Mouse (Mus musculus): ENCODE data around the gene Mslnl.

Gene Mslnl

DNA sequence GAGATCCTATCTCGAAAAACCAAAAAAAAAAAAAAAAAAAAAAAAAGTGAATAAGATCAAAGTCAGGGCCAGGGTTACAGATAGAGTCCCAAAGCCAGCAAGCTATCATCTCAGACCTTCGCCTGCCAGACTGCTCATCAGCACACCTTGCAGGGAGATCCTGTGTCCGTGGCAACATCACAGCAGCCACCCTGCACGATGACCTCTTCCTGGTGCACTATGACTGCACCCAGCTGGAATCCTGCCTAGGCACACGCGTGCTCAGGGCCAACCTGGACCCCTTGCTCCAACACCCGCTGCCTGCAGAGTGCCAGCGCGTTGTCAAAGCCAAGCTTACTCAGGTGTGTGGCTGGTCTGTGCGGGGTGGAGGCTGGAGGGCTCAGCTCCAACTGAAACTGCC is 8.5 kb downstream of the Mslnl start:
- DNase-seq (ENCODE audit: low read depth), result no peak

DNA sequence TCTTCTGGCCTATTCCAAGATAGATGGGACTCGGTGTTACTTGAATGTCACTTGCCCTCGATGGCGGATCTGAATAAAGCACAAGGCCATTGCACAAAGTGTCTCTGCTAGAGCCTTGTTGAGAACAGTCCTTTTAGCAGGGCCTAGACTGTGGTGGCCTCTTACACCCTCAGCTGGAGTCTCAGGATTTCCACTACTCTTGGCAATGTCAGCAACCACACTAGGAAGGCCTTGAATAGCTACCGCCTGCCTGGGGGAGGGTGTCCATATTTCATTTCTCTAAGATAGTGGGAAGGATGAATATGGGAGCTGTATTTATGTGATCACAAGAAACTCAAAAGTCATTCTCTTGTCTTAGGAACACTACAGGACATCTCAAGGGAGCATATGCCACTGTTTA is 12.4 kb downstream of the Mslnl start:
- no peak for DNase-seq (ENCODE audit: low read depth)

DNA sequence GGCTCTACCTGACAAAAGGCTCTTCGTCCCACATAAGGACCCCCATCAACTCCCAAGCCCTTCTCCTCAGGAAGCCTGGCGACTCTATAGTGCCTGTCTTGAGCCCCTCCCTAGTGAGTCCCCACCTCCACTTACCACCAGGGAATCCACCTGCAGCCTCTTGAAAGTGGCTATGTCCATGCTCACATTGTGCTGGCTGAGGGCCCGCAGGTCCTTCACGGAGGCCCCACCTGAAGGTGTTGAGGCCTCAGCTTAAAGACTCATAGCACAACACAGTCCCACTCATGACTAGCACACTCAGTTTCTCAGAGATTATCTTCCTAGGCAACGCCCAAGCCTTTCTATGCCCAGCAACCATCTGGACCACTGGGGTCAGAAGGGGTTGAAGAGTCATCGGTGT is 13.5 kb downstream of the Mslnl start:
- DNase-seq (ENCODE audit: low read depth), result no peak

DNA sequence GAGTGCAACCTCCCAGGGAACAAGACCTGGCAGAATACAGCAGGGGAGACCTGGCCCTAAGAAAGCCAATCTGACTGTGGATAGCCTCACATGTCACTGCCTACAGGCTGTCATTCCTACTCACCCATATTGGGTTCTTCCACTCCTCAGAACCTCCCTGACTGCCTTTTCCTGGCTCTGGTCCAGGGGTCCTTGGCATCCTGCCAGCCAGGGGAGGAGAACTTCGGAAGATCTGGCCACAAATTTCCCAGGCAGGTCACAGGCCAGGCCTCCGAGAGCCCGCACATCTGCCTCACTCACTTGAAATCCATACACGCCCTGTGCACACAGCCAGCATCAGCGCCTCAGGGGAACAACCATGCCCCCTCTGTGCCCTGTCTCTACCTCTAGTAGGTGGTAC is 15.6 kb downstream of the Mslnl start:
- no peak for DNase-seq (ENCODE audit: low read depth)

DNA sequence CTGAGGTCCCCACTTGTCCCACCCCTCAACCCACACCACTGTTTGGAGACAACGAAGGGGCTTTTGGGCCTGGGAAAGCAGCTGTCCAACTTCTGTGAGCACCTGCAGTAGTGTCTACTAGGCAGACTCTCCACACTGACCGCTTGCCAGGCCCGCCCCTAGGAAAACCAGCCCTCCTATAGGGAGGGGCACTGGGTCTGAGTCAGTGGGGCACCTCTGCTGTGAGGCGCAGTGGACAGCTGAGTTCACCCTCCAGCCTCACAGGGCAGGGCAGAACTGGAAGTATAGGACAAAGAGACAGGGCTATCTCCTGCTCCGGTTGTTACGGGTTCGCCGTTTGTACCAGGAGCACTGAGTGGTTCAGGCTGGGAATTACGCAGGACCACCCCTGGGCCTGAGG is 18.4 kb downstream of the Mslnl start, which contains the start of gene Msln:
TSS of gene Msln (minus strand) at position 138 of the 400 bp plus-strand sequence.
- DNase-seq (ENCODE audit: low read depth), result no peak

DNA sequence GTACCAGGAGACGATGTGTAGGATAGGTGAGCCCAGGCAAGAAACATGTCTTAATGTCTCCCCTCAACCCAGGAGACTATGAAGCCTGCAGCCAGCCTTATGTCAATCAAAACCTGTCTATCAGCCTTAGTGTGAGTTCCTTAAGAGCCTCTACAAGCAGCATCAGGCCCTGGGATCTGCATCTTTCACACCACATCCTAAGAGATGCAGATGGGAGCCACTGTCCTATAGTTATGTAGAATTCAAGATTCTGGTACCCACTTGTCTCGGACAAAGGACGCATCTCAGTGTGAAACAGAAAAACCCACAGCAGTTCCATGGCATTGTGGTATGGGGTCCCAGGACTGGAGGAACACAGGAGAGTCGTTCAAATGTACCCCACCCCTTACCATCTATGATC is 19.2 kb downstream of the Mslnl start:
- no peak for DNase-seq (ENCODE audit: low read depth)

DNA sequence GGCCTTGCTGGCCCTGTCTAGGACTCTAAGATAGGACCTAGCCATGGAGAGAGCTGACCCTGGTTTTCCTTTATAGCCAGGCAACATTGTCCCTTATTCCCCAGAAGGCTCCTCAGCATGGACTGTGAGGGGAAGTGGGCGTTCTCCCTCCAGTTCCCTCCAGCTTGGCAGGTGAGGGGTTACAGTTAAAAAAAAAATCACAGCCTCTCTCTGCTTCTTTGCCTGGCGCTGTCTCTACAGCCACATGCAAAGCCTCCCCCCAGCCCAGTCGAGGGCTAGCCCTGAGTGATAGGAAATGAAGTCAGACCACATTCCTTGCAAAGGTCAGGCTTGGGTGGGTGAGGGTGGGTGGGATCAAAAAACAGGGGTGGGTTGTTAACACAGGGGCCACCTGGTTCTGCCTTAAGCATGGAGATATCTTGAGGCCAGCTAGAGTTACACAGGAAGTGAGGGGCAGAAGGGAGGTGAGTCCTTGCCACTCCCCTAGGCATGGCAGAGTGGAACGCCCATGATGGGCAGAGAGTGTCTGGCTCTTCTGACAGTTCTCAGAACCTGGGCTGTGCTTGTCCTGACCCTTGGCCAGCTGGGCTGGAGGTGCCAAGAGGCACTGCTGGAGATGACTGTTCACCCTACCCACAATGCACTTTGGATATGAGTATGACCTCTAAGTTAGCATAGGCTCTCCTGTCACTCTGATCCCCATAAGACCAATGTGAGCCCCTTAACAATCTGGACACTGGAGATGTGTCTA is 20.0 kb downstream of the Mslnl start:
- DNase-seq (ENCODE audit: low read depth), result no peak

DNA sequence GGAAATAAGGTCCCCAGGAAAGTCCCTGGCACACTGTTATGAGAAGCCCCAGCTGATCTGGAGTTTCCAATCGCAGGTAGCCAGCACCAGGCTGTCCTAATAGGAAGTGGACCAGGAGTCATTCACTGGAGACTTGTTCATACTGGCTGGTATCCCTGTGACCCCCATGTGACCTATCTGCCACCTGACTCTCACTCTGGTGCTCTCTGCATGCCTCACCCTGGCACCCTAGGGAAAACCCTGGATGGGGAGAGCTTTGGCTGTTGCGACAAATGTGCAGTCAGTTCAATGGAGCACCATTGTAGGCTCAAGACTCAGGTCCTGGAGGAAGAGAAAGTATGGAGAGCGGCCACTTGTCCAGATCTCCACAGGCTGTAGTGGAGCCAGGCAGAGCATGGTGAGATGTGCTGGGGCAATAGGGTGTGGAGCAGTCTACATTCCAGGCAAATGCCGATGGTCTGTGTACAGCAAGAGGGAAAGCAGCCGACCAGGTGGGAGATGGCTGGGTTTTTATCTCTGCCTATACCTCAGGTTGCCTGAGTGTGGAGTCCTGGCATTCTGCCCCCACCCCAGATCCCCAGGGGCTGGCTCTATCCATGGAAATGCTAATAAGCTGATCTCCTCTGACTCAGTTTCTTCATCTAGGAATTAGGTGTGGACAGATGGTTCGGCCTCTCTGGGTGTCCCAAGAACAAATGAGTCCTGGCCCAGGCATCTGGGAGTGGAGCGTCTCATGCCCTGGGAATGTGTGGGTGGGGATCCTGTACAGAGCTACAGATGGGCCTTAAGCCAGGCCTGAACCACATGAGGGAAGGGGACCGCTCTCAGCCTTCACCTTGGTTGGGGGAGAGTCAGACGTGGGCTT is 20.8 kb downstream of the Mslnl start:
- no peak for DNase-seq (ENCODE audit: low read depth)

DNA sequence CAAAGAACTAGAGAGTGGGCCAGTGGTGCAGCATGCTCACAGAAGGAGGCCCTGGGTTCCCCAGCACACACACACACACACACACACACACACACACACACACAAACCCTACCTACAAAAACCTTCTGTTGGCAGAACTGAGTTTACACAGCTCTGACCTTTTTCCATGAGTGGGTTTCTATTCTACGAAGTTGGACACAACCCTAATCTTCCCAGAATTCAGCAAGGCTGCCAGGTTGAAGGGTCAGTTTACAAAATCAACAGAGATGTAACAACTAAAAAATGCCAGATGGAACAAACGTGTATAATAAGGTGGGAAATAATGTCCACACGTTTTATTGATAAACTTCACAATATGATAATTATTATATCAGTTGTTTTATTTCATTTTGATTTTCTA is 21.8 kb downstream of the Mslnl start:
- no peak for DNase-seq (ENCODE audit: low read depth)

DNA sequence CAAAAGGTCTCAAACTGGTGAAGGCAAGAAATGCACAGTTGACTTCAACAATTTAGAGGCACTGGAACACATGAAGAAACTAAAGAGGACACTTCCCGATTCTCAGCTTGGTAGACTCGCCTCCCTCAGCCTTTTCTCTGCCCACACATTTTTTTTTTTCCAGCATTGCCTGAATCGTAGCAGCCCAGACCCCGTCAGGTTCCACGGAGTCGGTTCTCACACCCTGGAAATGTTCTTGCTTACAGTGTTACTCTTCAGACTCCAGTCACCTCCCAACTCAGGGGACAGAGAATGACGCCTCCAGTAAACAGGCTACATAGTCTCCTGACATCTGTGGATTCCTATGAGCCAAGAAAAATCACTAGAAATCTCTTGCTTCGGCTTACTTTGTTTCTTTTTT is 24.3 kb downstream of the Mslnl start:
- no peak for DNase-seq (ENCODE audit: low read depth)

DNA sequence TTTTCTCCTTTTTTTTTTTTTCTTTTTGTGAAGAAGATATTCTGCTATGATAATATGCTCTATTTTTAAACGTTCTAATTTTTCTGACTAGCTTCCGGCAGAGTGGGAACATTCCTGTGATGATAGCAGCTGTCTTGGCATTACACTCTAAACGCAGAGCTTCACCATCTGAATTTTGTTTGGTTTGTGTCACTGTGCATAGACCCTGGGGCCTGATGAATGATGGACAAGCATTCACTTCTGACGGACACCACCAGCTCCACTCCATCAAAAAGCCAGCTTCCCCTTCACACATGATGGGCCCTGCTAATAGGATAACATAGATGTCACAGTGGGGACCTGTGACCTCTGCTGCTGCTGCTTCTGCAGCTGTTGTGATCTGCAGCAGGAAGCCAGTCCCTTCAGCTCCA is 25.7 kb downstream of the Mslnl start:
- DNase-seq (ENCODE audit: low read depth), result no peak

DNA sequence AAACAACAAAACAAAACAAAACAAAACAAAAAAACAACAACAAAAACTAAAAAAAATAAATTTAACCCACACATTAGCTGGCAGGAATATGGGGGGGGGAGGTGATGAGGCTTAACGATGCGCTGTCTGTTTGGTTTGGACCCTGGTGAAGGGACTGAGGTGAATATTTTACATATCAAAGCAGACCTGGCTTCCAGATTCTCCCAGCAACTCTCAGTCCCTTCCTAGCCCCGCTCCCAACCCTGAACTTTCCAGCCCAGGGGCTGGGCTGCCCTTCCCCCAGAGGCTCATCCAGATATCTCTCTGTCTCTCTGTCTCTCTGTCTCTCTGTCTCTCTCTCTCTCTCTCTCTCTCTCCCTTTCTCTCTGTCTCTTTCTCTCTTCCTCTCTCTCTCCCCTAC is 26.7 kb downstream of the Mslnl start:
- DNase-seq (ENCODE audit: low read depth), result no peak

DNA sequence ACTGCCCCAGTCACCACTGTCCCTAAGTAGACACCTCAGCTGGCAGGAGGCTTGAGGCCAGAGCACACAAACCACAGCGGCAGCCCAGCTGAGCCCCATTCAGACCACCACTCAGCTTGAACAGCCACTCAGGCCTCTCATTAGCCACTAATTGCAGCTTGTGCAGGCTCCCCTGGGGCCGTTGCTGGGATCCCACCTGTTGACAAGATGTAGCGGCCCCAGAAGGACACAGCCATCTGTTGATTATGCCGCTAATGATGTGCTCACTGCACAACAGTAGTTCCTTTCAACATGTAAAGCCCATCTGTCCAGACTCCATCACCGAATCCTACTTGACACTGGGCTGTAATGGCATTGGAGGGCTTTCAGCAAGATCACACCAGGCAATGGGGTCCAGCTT is 30.0 kb downstream of the Mslnl start:
- no peak for DNase-seq (ENCODE audit: low read depth)

DNA sequence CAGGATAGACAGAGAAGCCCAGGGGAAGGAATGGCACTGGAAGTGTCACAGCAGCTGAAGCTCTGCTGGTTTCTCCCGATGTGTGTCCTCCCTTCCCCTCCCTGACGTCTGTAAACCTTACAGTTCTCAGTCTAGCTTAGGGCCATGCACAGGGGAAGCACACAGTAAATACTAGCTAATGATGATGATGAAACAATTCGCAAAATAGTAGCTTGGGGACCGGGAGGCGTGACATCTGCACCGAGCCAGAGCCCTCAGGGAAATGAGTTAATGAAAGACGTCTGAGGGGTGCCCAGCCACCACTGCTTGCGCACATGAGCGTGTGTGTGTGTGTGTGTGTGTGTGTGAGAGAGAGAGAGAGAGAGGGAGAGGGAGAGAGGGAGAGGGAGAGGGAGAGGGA is 33.5 kb downstream of the Mslnl start:
- DNase-seq (ENCODE audit: low read depth), result no peak

DNA sequence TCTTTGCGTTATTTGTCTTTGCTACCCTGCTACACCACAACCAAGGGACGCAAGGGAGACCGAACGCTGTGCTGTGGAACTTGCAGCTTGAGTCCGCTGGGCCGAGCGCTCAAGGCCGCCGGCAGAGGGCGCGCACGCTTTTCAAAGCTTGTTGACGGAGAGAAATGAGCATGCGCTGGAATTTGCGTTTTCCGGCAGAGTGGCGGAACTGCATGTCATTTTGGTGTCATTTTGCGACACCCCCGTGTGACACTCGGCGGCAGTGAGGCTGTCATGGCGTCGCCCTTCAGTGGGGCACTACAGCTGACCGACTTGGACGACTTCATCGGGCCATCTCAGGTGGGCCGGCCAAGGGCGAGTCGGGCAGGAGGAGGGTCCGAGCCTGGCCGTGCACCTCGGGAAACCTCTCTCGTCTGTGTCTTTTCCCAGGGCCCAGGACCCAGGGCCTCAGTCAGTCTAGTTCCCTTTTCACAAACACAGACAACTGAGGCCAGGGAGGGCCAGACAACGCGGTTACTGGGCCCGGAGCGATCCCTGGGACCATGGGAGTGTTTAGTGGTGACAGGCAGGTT is 37.8 kb downstream of the Mslnl start, which contains the start of gene Narfl:
TSS of gene Narfl (plus strand) at position 228 of the 572 bp plus-strand sequence.
- peak; percentile 99 for DNase-seq (ENCODE audit: low read depth)

DNA sequence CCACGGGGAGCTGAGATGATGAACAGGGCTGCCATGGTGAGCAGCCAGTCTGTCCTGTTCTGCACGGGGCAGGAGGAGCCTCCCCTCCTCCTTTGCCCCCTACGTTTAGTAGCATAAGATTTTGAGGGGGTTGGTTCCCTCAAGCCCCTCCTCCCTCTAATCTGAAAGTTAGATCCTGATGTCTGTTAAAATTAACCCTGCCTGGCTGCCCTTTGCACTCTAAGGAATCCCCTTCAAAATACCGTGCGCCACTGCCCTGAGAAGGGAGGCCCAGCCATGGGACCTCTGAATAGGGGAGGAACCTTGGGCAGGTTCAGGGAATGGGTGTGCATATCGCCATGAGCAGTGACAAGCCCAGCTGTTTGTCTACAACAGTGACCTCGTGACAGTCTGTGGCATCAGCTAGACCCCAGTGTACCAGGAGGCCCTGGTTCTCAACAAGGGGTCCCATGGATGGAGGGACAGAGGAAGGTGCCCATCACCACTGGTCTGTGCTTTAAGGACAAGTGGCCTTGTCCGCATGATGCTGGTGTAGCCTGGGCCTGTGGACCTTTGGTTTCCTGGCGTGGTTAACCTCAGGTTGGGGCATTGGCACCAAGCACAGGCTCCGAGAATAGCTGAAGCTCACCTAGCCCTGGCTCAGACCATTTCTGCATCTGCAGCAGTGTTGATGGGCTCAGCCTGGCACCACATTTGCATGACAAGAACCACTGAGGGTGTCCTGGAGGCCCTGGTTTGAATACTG is 39.6 kb downstream of the Mslnl start:
- no peak for DNase-seq (ENCODE audit: low read depth)

DNA sequence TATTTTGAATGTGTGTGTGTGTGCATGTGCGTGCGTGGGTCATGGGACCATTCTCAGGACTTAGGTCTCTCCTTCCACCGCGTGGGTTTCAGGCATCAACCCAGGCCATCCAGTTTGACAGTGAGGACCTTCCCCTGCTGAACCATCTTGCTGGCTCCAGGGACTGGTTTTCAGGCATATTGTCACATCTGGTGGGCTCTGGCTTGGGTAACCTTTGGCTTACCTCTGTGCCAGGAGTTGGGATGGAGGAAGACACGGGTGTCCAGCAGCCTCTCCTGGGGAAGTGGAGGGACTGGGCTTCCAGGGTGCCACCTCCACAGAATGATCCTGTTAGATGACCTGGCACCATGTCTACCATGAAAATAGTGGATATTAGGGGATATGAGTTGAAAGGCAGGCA is 42.1 kb downstream of the Mslnl start:
- DNase-seq (ENCODE audit: low read depth), result no peak

DNA sequence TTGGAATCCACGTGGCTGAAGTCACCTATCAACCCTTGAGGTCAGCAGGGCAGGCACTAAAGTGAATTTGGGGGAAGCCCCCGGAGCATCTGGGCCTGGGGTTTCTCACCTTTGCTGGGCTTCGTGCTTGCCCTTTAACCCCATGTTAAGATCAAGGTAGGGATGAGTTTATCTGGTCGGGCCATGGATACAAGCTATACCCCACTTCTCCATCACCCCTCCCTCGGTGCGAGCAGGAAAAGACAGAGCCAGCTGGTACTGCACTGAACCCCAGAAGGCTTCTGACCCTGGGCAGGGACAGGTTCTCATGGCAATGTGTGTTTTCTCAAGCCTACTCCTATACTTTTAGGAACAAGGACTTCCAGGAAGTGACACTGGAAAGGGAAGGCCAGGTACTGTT is 45.5 kb downstream of the Mslnl start:
- no peak for DNase-seq (ENCODE audit: low read depth)

DNA sequence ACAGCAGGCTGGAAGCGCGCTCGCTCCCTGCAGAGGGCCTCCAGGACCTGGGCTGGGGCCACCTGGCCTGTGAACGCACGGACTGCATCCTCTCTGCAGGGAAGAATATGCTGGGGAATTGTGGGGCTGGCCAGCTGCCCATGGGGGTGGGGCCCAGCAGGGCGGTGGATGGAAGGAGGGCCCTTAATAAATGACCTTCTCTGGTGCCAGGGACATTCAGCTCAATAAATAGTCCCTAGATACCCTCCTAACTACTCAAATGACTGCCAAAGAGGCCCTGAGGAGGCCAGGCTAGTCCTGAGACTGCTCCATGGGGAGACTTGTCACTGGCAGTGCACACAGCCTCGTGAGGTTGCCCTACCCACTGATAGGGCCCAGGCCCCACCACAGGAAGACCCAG is 47.2 kb downstream of the Mslnl start:
- DNase-seq (ENCODE audit: low read depth), result no peak

DNA sequence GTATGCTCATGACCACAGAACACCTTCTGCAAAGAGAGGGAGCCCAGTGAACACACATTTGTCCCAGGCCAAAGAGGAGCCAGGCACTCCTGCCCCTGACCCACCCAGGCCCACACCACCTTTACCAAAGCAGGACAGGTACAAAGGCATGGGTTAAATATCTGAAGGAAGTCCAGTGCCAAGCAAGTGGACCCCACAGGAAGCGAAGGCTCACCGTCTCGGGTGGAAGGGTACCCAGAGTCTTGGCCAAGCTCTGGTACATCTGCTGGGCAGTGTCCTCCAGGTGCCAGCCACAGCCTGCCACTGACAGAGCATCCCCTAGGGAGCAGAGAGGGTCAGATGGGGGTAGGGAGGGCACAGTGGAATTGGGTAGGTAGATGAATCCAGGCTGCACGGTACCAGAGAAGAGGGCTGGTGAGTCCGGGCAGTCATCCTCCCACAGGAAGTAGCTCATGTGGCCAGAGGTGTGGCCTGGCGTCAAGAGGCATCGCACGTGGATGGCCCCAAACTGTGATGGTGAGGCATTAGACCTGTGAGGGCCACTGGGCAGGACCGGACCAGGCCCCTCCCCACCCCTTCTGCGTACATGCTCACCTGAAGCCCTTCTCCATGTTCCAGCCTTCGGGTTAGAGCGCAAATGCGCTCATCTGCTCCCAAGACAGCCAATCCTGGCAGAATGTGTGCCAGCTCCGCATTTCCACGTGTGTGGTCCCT is 48.2 kb downstream of the Mslnl start:
- no peak for DNase-seq (ENCODE audit: low read depth)

DNA sequence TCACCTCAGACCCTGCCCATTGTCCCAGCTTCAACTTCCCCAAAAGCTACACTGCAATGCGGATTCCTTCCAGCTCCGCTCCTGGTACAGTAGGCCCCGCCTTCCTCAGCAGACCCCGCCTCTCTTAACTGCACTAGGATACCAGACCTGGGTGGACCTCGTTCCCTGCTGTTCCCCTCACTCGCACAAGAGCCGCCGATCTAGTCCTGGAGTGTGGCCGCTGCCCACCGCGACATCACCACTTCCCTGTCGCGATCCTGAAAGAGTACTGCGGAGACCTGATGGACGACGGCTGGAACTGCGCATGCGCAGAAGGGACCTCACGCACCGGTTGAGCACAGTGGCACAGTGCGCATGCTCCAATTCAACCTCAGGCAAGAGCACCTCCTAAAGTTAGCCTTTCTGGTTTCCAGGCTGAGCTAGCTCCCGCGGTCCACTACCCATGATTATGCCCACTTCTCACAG is 49.5 kb downstream of the Mslnl start, which contains the start of gene Haghl:
TSS of gene Haghl (minus strand) at position 393 of the 465 bp plus-strand sequence.
- DNase-seq (ENCODE audit: low read depth), result peak; percentile 99

All from induced T-regulatory cell, adult 2 months (primary cell).